Mouse (Mus musculus): ENCODE measurements around the gene Myh3. TPM values are rescaled to one million over a fixed set of nuclear protein-coding genes. Genes with fewer than 3 reads are reported as not detected.

The Myh3 gene
- total RNA-seq, 2 experiments from 2014 or later, result 33.8 to 49.2 TPM

Small RNAs within 50 kb of the gene (microRNA-seq; reads per million reads assigned to microRNA genes)
- 0.50 to 2.2 reads per million in 2 experiments for gene Mir6923

Other genes starting within 250 kb of the Myh3 start
- gene Pirt, start 166.3 kb upstream of the Myh3 start, total RNA-seq (2021), result under 1 TPM in 1 of 2 experiments, not detected in 1; 0.10 TPM
- not detected for gene Tmem238l, start 121.7 kb upstream of the Myh3 start, total RNA-seq (2021)
- 1 to 10 TPM; 1.0 TPM for gene Tmem220, start 53.1 kb upstream of the Myh3 start, total RNA-seq (2021)
- 1 to 10 TPM; 5.6 to 7.8 TPM for gene Adprm, start 25.7 kb upstream of the Myh3 start, total RNA-seq (2021)
- gene Sco1, start 25.6 kb upstream of the Myh3 start, total RNA-seq (2021), result 1 to 10 TPM; 8.5 to 8.6 TPM
- gene Myh2, start 92.7 kb downstream of the Myh3 start, total RNA-seq (2021), result 1,000 to 10,000 TPM; 1,817 to 1,833 TPM
- gene Myh1, start 121.8 kb downstream of the Myh3 start, total RNA-seq (2021), result 1,000 to 10,000 TPM; 3,624 to 4,119 TPM
- over 10,000 TPM; 25,036 to 26,595 TPM for gene Myh4, start 159.7 kb downstream of the Myh3 start, total RNA-seq (2021)
- 100 to 1,000 TPM; 405 to 432 TPM for gene Myh8, start 198.8 kb downstream of the Myh3 start, total RNA-seq (2021)
- gene Myh13, start 243.4 kb downstream of the Myh3 start, total RNA-seq (2021), result 1 to 10 TPM; 4.0 to 5.2 TPM

Data from gastrocnemius, postnatal 14 days (tissue).